Mouse (Mus musculus) layer of hippocampus, postnatal 10 days (tissue): Measurements from ENCODE around the gene Hs2st1. TPM values are rescaled to one million over a fixed set of nuclear protein-coding genes. Genes with fewer than 3 reads are reported as not detected.

Source experiments
- DNase-seq, 2 experiments: peaks; one replicate each; pipeline ENCODE4 v3.0.0; 2021; ENCODE audit warnings: low spot score in 2 of 2
- total RNA-seq, 2 experiments: library from RNA; stranded (reverse); gene quantifications; 2 replicates each; pipeline ENCODE4 v1.2.3; 2021

Hs2st1 gene
- total RNA-seq, 2 experiments from 2014 or later: 48.8 to 51.9 TPM

DNA sequence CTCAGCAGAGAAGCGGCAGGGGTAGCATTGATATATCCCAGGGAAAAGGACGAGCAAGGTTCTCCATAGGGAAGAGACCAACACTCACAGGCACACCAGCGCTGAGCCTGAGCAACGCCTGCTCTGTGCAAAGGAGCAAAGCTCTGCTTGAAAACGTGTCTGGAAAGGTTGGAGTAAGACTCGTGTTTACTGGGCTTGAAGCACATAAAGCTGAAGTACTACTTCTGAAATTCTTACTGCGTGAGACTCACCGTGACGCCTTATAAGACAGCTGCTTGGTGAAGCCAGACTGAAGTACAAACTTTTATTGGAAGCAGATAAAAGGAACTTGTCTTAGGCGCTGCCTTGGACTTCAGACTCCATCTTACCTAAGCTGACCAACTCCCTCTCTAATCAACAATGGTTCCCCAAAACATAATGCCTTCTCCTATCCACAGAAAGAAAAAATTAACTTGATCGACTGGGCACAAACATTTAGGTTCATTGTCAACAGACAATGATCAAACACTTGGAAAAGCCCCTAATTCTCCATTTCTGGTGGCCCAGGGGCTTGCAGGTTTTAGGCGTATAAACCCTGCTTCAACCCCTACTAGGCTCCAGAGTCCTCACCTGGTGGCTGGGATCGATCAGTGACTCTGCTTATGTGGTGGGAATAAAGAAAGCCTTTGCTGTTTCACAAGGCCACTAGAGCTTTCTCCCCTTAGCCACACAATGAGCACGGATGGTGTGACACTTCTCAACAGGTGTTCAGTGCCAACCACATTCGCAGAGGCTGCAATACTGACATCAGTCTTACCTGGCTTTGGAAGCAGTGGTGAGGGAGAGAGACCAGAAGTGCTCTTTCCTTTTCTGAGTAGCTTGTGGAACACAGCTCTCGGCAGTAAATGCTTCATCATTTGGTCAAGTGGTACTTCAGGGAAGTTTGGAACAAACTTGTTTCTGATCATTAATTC, 56.5 kb downstream of the Hs2st1 start:
- DNase-seq: peak in 1 of 2 experiments; percentile 6

GRCm38 (mm10) chr3:144510724-144511123, 59.3 kb downstream of the Hs2st1 start:
- DNase-seq: peak in 1 of 2 experiments; percentile 7

- no peak for DNase-seq
These were observed 61.6 kb downstream of the Hs2st1 start for GRCm38 (mm10) chr3:144508342-144508741.

DNA sequence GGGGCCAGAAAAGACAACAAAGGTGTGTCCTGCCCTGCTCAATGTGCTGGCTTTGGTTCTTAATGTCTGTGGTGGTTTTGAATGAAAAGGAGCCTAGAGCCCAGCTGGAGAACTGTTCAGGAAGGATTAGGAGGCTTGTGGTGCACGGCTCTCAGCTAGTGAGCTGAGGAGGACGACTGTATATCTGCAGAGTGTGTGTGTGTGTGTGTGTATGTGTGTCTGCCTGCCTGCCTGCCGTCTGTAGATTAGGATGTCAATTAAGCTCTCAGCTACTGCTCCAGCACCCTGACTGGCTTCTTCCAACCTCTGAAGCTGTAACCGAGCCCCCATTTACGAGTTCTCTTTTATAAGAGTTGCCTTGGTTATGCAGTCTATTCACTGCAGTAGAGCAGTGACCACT, 62.1 kb downstream of the Hs2st1 start:
- DNase-seq: no peak

- DNase-seq: no peak
These were observed 63.8 kb downstream of the Hs2st1 start for GRCm38 (mm10) chr3:144506213-144506612.

GRCm38 (mm10) chr3:144501930-144502329, 68.1 kb downstream of the Hs2st1 start:
- no peak for DNase-seq

DNA sequence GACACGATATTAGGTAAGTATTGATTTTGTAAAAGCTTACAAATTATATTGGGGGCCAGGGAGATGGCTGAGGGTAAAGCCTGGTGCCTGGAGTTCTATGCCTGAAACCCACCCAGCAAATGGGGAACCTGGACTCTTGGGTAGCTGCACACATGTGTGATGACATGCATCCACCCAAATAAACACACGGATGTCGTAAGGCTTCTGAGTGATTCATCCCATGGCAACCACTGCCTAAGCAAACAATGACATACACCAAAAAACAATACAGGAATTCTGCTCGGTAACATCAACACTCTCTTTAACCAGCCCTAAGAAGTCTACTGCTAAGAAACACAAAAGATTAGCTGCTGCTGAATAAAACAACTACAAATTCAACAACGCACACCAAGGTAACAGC, 73.2 kb downstream of the Hs2st1 start:
- no peak for DNase-seq

DNA sequence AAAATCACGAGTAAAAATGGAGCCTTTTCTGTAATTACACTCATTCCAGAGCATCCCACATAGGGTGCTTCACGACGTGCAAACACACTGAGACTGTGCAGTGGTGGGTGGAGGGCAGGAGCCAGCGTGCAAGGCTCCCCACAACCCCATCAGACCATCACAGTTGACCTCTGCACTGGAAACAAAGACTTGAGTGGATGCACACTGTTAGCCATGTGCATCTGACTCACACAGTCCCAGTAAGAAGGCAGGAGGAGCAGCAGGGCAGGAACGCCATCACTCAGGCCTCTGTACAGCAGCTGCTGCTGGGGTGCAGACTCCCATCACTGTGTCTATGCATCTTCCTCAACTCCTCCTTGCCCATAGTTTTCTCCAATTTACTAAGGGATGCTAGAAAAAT, 75.1 kb downstream of the Hs2st1 start:
- no peak for DNase-seq

DNA sequence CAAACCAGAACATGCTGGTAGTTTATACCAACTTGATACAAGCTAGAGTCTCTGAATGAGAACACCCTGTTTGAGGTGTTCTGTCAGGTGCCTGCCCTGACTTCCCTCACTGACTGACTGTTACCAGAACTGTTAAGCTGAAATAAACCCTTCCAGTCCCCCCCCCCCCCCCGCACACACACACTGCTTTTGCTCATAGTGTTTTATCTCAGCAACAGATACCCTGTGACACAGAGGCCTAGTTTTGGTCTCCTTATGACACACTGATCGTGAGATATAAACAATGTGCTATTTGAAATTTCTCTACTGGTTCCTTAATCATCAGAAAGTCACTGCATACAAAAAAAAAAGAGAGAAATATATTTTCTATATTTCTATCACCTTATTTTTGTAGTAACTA, 81.2 kb downstream of the Hs2st1 start:
- no peak for DNase-seq

DNA sequence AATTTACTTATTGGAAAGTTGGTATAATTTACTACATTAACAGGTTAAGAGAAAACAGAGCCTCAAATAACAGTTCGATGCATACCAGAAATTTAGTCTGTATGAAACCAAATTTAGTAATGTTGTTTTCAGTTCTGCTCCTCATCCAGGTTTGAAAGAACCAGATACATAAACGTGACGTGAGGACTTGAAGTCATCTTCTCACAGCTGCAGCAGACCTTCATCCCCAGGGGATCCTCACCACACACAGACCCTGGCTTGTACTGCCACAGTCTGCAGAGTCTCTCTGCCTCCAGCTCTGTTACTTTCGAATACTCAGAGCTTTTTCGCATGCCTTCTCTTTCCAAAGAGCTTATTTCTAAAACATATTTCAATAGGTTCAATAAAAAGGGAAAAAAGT, 89.4 kb downstream of the Hs2st1 start:
- DNase-seq: no peak

DNA sequence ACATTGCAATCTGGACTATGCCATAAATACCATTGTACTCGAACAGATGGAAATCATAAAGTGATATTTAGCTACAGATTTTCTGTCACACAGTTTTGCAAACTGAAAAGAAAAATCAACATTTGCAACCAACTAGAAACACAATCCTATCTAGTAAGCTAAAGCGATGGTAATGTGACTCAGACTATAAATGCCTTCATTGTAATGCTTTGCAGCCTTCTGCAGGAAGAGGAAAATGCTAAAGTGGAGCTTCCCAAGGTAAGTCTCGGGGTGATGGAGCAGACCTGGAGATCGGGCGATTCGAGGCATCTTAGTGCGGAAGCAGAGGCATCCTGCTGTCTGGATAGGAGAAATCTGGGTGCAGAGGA, 91.6 kb downstream of the Hs2st1 start:
- DNase-seq: no peak

- DNase-seq: peak in 1 of 2 experiments; percentile 31
These were observed 92.1 kb downstream of the Hs2st1 start for GRCm38 (mm10) chr3:144477707-144478426.

DNA sequence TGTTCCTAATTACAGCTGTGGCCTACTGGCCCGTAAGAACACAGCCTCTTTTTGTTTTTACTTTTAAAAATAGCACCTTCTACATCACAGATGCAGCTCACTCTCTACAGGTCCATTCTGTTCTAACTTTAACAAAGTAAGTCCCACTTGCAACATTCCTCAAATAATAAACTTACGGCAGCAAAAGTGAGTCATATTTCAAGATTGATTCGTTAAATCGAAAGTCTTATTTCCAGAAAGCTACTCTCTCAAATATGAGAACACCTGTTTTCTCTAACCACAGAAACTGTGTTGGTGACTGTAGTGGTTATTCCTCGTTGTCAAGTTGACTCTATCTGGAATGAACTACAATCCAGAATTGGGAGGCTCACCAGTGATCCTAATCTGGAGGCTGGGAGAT, 94.1 kb downstream of the Hs2st1 start:
- no peak for DNase-seq

GRCm38 (mm10) chr3:144474726-144475125, 95.3 kb downstream of the Hs2st1 start:
- DNase-seq: no peak

DNA sequence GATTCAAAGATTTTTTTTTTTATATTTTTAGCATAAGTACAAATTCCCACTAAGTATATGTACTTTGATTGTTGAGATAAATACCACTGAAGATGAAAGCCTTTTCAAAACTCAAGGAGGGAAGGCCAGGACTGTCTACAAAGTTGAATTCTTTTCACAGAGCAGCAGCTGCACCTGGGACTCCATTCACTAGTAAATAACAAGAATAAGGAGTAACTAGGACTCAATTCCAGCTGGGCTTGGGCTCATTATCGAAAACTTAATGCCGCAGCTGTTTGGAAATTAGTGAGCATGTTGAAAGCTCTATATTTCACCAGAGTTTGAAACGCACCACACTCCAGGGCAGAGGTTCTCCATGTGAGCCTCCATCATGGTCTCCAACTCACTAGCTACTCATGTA, 98.0 kb downstream of the Hs2st1 start:
- no peak for DNase-seq

- DNase-seq: no peak
These were observed 99.1 kb downstream of the Hs2st1 start for GRCm38 (mm10) chr3:144470901-144471300.

- no peak for DNase-seq
These were observed 102.5 kb downstream of the Hs2st1 start for GRCm38 (mm10) chr3:144467521-144467920.

DNA sequence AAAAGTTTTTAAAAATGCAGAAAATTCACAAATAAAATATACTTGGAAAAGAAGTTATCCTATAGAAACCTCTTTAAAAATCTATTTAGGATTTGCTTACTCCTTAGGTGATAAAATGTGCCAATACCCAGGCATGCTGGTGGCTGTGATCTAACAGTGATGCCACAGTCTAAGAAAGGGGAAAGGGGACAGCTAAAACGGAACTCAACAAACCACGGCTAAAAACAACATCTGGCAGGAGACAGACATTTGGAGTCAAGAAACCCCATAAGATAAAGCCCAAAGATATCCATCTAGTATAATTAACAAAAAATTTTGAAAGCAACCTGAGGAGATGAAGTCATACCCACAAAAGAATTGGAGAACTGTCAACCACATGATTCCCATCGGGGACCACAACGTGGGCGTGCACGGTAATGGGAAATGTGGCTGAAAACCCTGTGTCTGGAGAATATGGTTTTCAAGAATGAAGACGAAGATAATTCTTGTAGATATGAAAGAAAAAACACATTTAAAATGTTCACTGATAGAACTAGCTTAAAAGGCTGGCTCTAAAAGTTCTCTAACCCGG, 103.8 kb downstream of the Hs2st1 start:
- DNase-seq: no peak

GRCm38 (mm10) chr3:144462679-144463078, 107.3 kb downstream of the Hs2st1 start:
- no peak for DNase-seq

DNA sequence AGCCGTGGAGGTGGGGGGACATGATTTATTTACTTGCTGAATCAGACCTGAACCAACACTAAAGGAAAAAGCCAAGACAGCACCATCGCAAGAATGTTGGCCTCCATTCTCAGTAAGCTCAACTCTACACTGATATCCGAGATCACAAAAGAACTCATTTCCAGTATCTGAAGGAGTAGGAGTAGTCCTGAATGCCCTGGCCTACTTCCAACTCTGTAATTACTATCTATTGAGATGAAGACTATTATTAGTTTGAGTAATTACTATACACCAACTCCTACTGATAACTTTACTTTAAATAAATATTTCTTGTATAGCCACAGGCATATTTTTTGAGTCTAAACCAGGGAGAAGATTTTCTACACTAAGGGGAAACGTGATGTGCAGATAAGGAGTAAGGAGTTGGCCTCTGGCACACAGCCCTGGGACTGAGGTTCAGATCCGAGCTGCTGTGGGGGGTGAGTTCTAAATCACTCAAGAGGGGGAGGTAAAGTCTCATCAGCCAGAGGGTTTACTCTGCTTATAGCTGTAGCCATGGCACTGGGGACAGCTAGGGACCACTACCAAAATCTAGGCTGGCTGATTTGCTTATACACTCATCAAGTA, 109.7 kb downstream of the Hs2st1 start:
- DNase-seq: no peak

- no peak for DNase-seq
These were observed 110.7 kb downstream of the Hs2st1 start for GRCm38 (mm10) chr3:144459285-144459697.
